Mouse (Mus musculus): Measurements from ENCODE around the gene Fabp7.

DNA sequence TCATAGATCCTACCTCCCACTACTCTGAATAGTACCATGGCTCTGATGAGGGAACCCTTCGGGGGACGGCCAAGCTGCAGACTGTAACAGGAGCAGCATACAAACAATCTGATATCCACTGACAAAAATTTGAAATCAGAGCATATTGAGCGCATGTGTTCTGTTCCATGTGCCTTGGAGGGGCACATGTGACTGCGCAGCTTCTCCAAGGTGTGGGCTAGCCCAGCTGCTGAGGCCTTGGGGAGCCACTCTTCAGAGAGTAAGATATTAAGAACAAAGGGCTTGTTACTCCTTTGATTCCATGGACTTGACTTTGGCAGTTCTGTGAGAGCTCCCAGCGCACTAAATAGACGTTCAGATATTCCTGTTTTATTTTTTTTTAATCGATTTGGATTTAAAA, 41.6 kb upstream of the Fabp7 start:
- no peak for TF ChIP-seq HCFC1 (IDR thresholded peaks at IDR 0.05; ENCODE audit: borderline replicate concordance, insufficient read depth, low read length)
- TF ChIP-seq CHD2 (IDR thresholded peaks at IDR 0.05; ENCODE audit: low read depth, low read length), result no peak
